Mouse (Mus musculus): Measurements from ENCODE around the gene Ptprg. TPM values are rescaled to one million over a fixed set of nuclear protein-coding genes. Genes with fewer than 3 reads are reported as not detected.

Gene Ptprg
- total and polyA plus RNA-seq, 3 experiments: 25.1 to 57.1 (median 54.0) TPM

DNA sequence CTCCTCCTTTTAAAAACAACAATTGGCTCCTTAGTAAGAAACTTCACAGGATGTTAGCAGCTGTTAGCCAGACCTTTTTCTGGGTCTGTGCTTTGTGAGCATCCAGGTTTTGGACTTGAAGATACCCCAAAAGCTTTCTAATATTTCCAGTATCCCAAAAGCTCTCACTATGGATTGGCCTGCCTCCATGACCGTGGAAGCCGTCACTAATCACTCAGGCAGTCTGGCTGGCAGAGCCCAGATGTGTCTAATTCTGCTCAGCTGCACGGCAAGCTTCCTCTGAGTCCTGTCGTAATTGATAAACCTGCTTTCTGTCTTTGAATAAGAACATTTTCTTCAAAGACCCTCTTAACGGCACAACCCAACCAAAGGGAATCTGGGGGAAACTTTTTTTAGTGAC is 312.0 kb downstream of the Ptprg start:
- peak; percentile 26 to 40 for DNase-seq
- TF ChIP-seq EP300 (IDR thresholded peaks at IDR 0.05; ENCODE audit: insufficient read depth, low read depth, low read length): no peak
- TF ChIP-seq CTCF (IDR thresholded peaks at IDR 0.05): no peak
- no peak for TF ChIP-seq POLR2A (IDR thresholded peaks at IDR 0.05; ENCODE audit: insufficient read depth, low read depth, low read length)
- peaks cover 34% of the 10 kb centered on the region for H3K36me3 ChIP-seq (ENCODE audit: control insufficient read depth, insufficient read depth, low read length)
- intact Hi-C loops (cut with DNase I): loop anchor here (5.0 kb wide), 2 partner anchors 237 to 313 kb away; partner anchors contain the start of gene Ptprg
- peak overlapping the region; percentile 89 for H3K27ac ChIP-seq
- WGBS: 14% methylated on average over 5 of the region's 5 CpGs
- no peak overlapping the region for H3K4me3 ChIP-seq
- no peaks in the 10 kb centered on the region for H3K27me3 ChIP-seq (ENCODE audit: control insufficient read depth, insufficient read depth, low read length)
- H3K4me1 ChIP-seq (ENCODE audit: control insufficient read depth, insufficient read depth, low read length): peaks cover 42% of the 10 kb centered on the region
- H3K79me2 ChIP-seq (replicated peaks; ENCODE audit: control insufficient read depth, insufficient read depth, low read length): peaks cover 1% of the 10 kb centered on the region; the same call in 1 of the 2 replicates
- no peak overlapping the region for H3K9ac ChIP-seq (ENCODE audit: low read depth, low read length)

DNA sequence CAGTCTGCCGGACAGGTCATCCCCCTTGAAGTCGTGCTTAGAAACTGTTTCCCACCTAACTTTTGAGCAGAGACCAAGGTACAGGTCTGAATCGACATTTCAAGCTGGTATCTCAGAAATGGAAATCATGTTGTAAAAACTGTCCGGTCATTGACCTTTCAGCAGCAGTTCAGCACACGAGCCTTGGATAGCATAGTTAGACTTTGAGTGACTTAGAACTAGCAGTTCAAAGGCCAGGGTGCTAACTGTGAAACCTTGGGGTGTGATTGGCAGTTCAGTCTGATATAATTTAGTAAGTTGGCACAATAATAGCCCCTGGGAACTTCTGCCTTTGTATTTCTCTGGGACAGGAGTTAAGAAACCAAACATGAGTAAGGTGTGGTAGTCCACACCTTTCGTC is 312.5 kb downstream of the Ptprg start:
- Histone ChIP-seq H3K27me3 (ENCODE audit: control insufficient read depth, insufficient read depth, low read length) (no peaks in the 10 kb centered on the region), H3K9ac (ENCODE audit: low read depth, low read length) (no peak overlapping the region), H3K27ac (peak overlapping the region; percentile 89), H3K36me3 (ENCODE audit: control insufficient read depth, insufficient read depth, low read length) (peaks cover 34% of the 10 kb centered on the region), H3K4me3 (no peak overlapping the region), H3K79me2 (replicated peaks; ENCODE audit: control insufficient read depth, insufficient read depth, low read length) (no peaks in the 10 kb centered on the region), H3K4me1 (ENCODE audit: control insufficient read depth, insufficient read depth, low read length) (peaks cover 42% of the 10 kb centered on the region)
- intact Hi-C loops (cut with DNase I): loop anchor here (1.0 to 5.0 kb wide), 5 partner anchors 15 to 314 kb away; partner anchors contain the start of gene Ptprg
- 67% methylated on average over 6 of the region's 6 CpGs for WGBS
- TF ChIP-seq POLR2A (IDR thresholded peaks at IDR 0.05; ENCODE audit: insufficient read depth, low read depth, low read length) (no peak), EP300 (IDR thresholded peaks at IDR 0.05; ENCODE audit: insufficient read depth, low read depth, low read length) (no peak), CTCF (IDR thresholded peaks at IDR 0.05) (no peak)
- no peak for DNase-seq

DNA sequence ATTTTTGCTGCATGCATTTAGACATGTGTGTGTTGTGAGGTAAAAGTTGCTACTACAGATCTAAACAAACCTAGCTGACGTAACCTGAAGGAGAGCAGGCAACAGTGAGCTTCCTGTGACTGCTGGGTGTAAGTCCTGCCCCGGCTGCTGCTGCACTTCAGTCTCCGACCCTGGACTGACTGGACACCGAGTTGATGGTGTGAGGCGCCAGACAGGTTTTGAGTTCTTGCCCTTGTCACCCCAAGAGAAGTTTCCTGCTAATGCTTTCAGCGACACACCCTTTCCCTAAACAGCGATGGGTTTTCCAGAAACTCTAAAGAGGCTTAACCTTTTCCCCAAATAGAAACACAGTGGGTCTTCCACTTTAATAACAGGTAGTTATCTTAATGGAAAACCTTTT is 313.1 kb downstream of the Ptprg start:
- H3K27ac ChIP-seq: peak overlapping the region; percentile 89

DNA sequence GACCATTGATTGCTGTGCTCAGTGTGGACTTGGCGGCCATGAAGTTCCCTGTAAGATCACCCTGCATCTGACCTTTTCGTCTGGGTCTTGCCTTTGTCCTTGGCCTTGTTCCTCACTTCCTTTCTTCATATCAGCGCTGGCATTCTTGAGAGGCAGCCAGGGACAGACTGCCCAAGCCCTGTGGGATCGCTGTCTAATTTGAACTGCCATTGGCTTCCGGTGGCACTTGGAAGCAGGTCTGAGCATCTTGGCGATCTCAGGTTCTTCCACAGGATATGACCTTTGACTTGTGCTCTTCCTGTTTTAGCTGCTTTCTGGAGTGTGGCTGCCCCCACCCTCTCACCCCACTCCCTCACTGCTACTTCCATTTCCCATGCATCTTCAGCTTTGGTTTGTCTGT is 315.3 kb downstream of the Ptprg start:
- H3K9ac ChIP-seq (ENCODE audit: low read depth, low read length): no peak overlapping the region
- H3K36me3 ChIP-seq (ENCODE audit: control insufficient read depth, insufficient read depth, low read length): peaks cover 42% of the 10 kb centered on the region
- H3K27me3 ChIP-seq (ENCODE audit: control insufficient read depth, insufficient read depth, low read length): no peaks in the 10 kb centered on the region
- intact Hi-C loops (cut with DNase I): loop anchor here (5.0 kb wide), 2 partner anchors 234 to 316 kb away; partner anchors contain the start of gene Ptprg
- DNase-seq: peak; percentile 62 to 83
- TF ChIP-seq POLR2A (IDR thresholded peaks at IDR 0.05; ENCODE audit: insufficient read depth, low read depth, low read length): no peak
- TF ChIP-seq EP300 (IDR thresholded peaks at IDR 0.05; ENCODE audit: insufficient read depth, low read depth, low read length): peak; percentile 95
- H3K27ac ChIP-seq: peak overlapping the region; percentile 89
- H3K4me1 ChIP-seq (ENCODE audit: control insufficient read depth, insufficient read depth, low read length): peaks cover 36% of the 10 kb centered on the region
- H3K4me3 ChIP-seq: no peak overlapping the region
- 10% methylated on average over 6 of the region's 6 CpGs for WGBS
- no peaks in the 10 kb centered on the region for H3K79me2 ChIP-seq (replicated peaks; ENCODE audit: control insufficient read depth, insufficient read depth, low read length)

More for the DNA sequence above, 313.1 kb downstream of the Ptprg start:
- WGBS: 36% methylated on average over 7 of the region's 7 CpGs
- no peak overlapping the region for H3K9ac ChIP-seq (ENCODE audit: low read depth, low read length)
- intact Hi-C loops (cut with DNase I): loop anchor here (1.0 to 5.0 kb wide), 5 partner anchors 14 to 314 kb away; partner anchors contain the start of gene Ptprg
- H3K4me3 ChIP-seq: no peak overlapping the region
- no peaks in the 10 kb centered on the region for H3K79me2 ChIP-seq (replicated peaks; ENCODE audit: control insufficient read depth, insufficient read depth, low read length)
- DNase-seq: peak; percentile 40 to 67
- peaks cover 42% of the 10 kb centered on the region for H3K4me1 ChIP-seq (ENCODE audit: control insufficient read depth, insufficient read depth, low read length)
- H3K36me3 ChIP-seq (ENCODE audit: control insufficient read depth, insufficient read depth, low read length): peaks cover 38% of the 10 kb centered on the region
- TF ChIP-seq EP300 (IDR thresholded peaks at IDR 0.05; ENCODE audit: insufficient read depth, low read depth, low read length) (peak; percentile 51; the same call in 1 of the 2 replicates), POLR2A (IDR thresholded peaks at IDR 0.05; ENCODE audit: insufficient read depth, low read depth, low read length) (peak; percentile 50), CTCF (IDR thresholded peaks at IDR 0.05) (no peak)
- no peaks in the 10 kb centered on the region for H3K27me3 ChIP-seq (ENCODE audit: control insufficient read depth, insufficient read depth, low read length)

DNA sequence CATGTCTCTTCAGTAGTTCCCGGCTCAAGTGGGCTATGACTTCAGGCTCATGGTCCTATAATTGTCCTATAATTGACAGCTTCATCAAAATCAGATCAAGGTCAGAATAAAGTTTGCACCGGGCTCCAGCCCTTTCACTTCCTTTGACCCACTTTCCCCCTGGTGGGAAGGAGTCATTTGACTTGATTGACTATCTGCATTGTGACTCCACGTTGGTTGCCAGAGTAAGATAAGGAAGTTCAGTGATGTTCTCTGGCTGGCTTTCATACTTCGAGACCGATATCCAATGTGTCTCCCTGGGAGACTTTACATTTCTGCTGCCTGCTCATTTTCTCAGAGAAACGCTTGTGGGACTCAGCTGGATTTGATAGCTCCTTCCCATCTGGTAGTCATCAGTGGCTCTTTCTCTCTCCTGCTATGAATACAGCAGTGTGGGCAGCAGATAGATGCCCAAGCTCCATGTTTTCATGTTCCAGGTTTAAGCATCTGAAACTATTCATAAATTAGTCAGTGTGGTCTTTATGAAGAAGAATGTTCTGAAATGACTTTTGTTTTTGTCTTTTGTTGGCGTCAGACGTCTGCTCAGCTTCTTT is 318.5 kb downstream of the Ptprg start:
- DNase-seq: no peak
- Histone ChIP-seq H3K4me1 (ENCODE audit: control insufficient read depth, insufficient read depth, low read length) (peaks cover 38% of the 10 kb centered on the region), H3K27ac (peak overlapping the region; percentile 47), H3K27me3 (ENCODE audit: control insufficient read depth, insufficient read depth, low read length) (no peaks in the 10 kb centered on the region), H3K79me2 (replicated peaks; ENCODE audit: control insufficient read depth, insufficient read depth, low read length) (peaks cover 1% of the 10 kb centered on the region; the same call in 1 of the 2 replicates), H3K9ac (ENCODE audit: low read depth, low read length) (no peak overlapping the region), H3K36me3 (ENCODE audit: control insufficient read depth, insufficient read depth, low read length) (peaks cover 44% of the 10 kb centered on the region), H3K4me3 (no peak overlapping the region)
- TF ChIP-seq POLR2A (IDR thresholded peaks at IDR 0.05; ENCODE audit: insufficient read depth, low read depth, low read length) (no peak), EP300 (IDR thresholded peaks at IDR 0.05; ENCODE audit: insufficient read depth, low read depth, low read length) (no peak), CTCF (IDR thresholded peaks at IDR 0.05) (no peak)
- 32% methylated on average over 8 of the region's 8 CpGs for WGBS
- intact Hi-C loops (cut with DNase I): no loop called here

DNA sequence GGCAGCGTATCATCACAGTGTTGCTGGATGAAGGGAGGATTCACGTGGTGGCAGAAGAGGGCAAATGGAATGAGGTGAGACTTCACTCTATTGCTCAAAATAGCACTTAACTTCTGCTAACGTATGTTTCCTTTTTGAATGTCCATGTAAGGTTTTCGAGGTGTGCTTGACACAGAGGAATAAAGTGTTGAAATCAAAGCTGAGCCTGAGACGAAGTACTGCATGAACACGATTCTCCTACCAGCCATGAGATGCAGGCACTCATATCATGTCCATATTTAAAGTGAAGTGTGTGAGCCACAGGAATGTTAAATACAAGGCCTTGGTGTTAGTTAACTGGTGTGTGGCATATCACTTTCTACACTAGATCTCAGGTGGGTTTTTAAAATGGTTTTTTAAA is 320.9 kb downstream of the Ptprg start:
- no peaks in the 10 kb centered on the region for H3K27me3 ChIP-seq (ENCODE audit: control insufficient read depth, insufficient read depth, low read length)
- TF ChIP-seq CTCF (IDR thresholded peaks at IDR 0.05) (no peak), POLR2A (IDR thresholded peaks at IDR 0.05; ENCODE audit: insufficient read depth, low read depth, low read length) (no peak), EP300 (IDR thresholded peaks at IDR 0.05; ENCODE audit: insufficient read depth, low read depth, low read length) (no peak)
- peaks cover 37% of the 10 kb centered on the region for H3K36me3 ChIP-seq (ENCODE audit: control insufficient read depth, insufficient read depth, low read length)
- no peak overlapping the region for H3K4me3 ChIP-seq
- intact Hi-C loops (cut with DNase I): no loop called here
- H3K27ac ChIP-seq: peak overlapping the region; percentile 5; the same call in 1 of the 2 replicates
- H3K9ac ChIP-seq (ENCODE audit: low read depth, low read length): no peak overlapping the region
- peaks cover 3% of the 10 kb centered on the region; the same call in 1 of the 2 replicates for H3K79me2 ChIP-seq (replicated peaks; ENCODE audit: control insufficient read depth, insufficient read depth, low read length)
- H3K4me1 ChIP-seq (ENCODE audit: control insufficient read depth, insufficient read depth, low read length): peaks cover 29% of the 10 kb centered on the region
- 68% methylated on average over 6 of the region's 6 CpGs for WGBS
- DNase-seq: no peak
